Mouse (Mus musculus): Measurements from ENCODE around the gene Mapkapk2. TPM values are rescaled to one million over a fixed set of nuclear protein-coding genes. Genes with fewer than 3 reads are reported as not detected.

Mapkapk2 gene
- polyA plus RNA-seq, 1 experiment = 111 TPM

- Histone ChIP-seq H3K27ac (ENCODE audit: insufficient read depth, low read length) (no peak overlapping the region), H3K4me1 (ENCODE audit: control insufficient read depth, insufficient read depth, low read length) (peaks cover 27% of the 10 kb centered on the region), H3K4me3 (ENCODE audit: insufficient read depth, low read length) (no peak overlapping the region)
- TF ChIP-seq POLR2A (IDR thresholded peaks at IDR 0.05; ENCODE audit: low read depth, low read length) (no peak), CTCF (IDR thresholded peaks at IDR 0.05; ENCODE audit: borderline replicate concordance, insufficient read depth, low read length) (no peak)
These were observed 3.7 kb downstream of the Mapkapk2 start for GRCm38 (mm10) chr1:131093889-131094288.

DNA sequence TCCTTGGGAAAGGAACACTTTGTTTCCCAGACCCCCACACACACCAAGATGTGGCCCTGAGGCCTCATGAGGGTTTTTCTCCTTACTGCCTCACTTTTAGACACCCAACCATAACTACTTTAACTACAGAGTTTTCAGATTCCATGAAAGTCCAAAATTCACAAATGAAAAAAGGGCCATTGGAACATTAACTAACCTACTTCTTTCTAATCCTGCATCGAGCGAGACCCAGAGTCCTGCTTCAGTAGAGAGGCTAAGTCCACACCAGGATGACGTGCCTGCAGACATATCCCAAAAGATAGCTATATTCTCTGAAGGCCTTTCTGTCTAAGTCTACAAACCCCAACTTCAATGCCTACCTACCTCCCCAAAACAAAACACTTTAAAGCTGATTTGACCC, 4.8 kb downstream of the Mapkapk2 start:
- Histone ChIP-seq H3K4me1 (ENCODE audit: control insufficient read depth, insufficient read depth, low read length) (peaks cover 27% of the 10 kb centered on the region), H3K27ac (ENCODE audit: insufficient read depth, low read length) (no peak overlapping the region), H3K4me3 (ENCODE audit: insufficient read depth, low read length) (no peak overlapping the region)
- TF ChIP-seq POLR2A (IDR thresholded peaks at IDR 0.05; ENCODE audit: low read depth, low read length) (no peak), CTCF (IDR thresholded peaks at IDR 0.05; ENCODE audit: borderline replicate concordance, insufficient read depth, low read length) (no peak)

GRCm38 (mm10) chr1:131092173-131092572, 5.5 kb downstream of the Mapkapk2 start:
- Histone ChIP-seq H3K4me3 (ENCODE audit: insufficient read depth, low read length) (no peak overlapping the region), H3K4me1 (ENCODE audit: control insufficient read depth, insufficient read depth, low read length) (peaks cover 27% of the 10 kb centered on the region)
- TF ChIP-seq POLR2A (IDR thresholded peaks at IDR 0.05; ENCODE audit: low read depth, low read length) (no peak), CTCF (IDR thresholded peaks at IDR 0.05; ENCODE audit: borderline replicate concordance, insufficient read depth, low read length) (no peak)

GRCm38 (mm10) chr1:131091481-131091880, 6.1 kb downstream of the Mapkapk2 start:
- Histone ChIP-seq H3K4me1 (ENCODE audit: control insufficient read depth, insufficient read depth, low read length) (peaks cover 31% of the 10 kb centered on the region), H3K27ac (ENCODE audit: insufficient read depth, low read length) (no peak overlapping the region), H3K4me3 (ENCODE audit: insufficient read depth, low read length) (no peak overlapping the region)
- TF ChIP-seq CTCF (IDR thresholded peaks at IDR 0.05; ENCODE audit: borderline replicate concordance, insufficient read depth, low read length) = no peak
- no peak for TF ChIP-seq POLR2A (IDR thresholded peaks at IDR 0.05; ENCODE audit: low read depth, low read length)

More at GRCm38 (mm10) chr1:131092173-131092572, 5.5 kb downstream of the Mapkapk2 start:
- no peak overlapping the region for H3K27ac ChIP-seq (ENCODE audit: insufficient read depth, low read length)

DNA sequence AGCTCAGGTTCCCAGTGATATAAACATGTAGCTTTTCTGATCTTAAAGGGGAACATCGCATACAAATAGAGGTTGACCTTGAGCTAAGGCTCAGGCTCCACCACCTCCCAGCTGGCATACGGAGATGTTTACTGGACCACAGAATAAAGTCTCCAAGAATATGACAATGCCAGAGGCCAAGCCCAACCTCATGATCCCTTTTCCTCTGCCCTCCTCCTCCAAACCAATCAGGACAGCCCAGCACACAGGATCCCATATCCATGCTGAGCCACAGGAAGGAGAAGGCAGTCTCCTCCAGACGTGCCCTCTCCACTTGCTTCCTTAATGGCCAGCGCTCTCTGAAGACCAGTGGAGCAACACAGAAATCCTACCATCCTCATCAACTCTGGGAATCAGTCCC, 6.7 kb downstream of the Mapkapk2 start:
- H3K4me1 ChIP-seq (ENCODE audit: control insufficient read depth, insufficient read depth, low read length) = peaks cover 37% of the 10 kb centered on the region
- no peak overlapping the region for H3K4me3 ChIP-seq (ENCODE audit: insufficient read depth, low read length)
- TF ChIP-seq POLR2A (IDR thresholded peaks at IDR 0.05; ENCODE audit: low read depth, low read length) = no peak
- TF ChIP-seq CTCF (IDR thresholded peaks at IDR 0.05; ENCODE audit: borderline replicate concordance, insufficient read depth, low read length) = no peak
- H3K27ac ChIP-seq (ENCODE audit: insufficient read depth, low read length) = no peak overlapping the region

DNA sequence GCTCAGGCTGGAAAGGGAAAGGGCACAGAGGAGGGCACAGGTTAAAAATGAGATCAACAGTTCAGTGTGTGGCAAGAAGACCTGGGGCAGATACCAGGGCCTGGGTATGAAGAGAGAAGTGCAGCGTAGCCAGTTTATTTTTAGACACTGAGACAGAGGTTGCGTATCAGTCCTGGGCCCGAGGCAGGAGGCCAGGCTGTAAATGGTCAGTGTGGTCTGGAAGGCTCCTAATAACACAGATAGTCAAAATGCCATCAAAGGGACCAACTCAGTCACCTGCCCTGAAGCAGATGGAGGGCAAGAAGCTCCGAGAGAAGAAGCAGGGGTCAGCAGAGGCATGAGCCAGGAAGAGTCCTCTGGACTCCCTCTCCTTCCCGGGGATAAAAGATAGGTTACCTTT, 7.4 kb downstream of the Mapkapk2 start:
- peaks cover 37% of the 10 kb centered on the region for H3K4me1 ChIP-seq (ENCODE audit: control insufficient read depth, insufficient read depth, low read length)
- H3K4me3 ChIP-seq (ENCODE audit: insufficient read depth, low read length) = no peak overlapping the region
- H3K27ac ChIP-seq (ENCODE audit: insufficient read depth, low read length) = no peak overlapping the region
- TF ChIP-seq CTCF (IDR thresholded peaks at IDR 0.05; ENCODE audit: borderline replicate concordance, insufficient read depth, low read length) = no peak
- no peak for TF ChIP-seq POLR2A (IDR thresholded peaks at IDR 0.05; ENCODE audit: low read depth, low read length)

GRCm38 (mm10) chr1:131089525-131090127, 8.0 kb downstream of the Mapkapk2 start:
- no peak overlapping the region for H3K4me3 ChIP-seq (ENCODE audit: insufficient read depth, low read length)
- no peak overlapping the region for H3K27ac ChIP-seq (ENCODE audit: insufficient read depth, low read length)
- TF ChIP-seq POLR2A (IDR thresholded peaks at IDR 0.05; ENCODE audit: low read depth, low read length) (no peak), CTCF (IDR thresholded peaks at IDR 0.05; ENCODE audit: borderline replicate concordance, insufficient read depth, low read length) (no peak)
- peaks cover 40% of the 10 kb centered on the region for H3K4me1 ChIP-seq (ENCODE audit: control insufficient read depth, insufficient read depth, low read length)

- Histone ChIP-seq H3K27ac (ENCODE audit: insufficient read depth, low read length) (no peak overlapping the region), H3K4me1 (ENCODE audit: control insufficient read depth, insufficient read depth, low read length) (peaks cover 42% of the 10 kb centered on the region), H3K4me3 (ENCODE audit: insufficient read depth, low read length) (no peak overlapping the region)
- TF ChIP-seq POLR2A (IDR thresholded peaks at IDR 0.05; ENCODE audit: low read depth, low read length) (no peak), CTCF (IDR thresholded peaks at IDR 0.05; ENCODE audit: borderline replicate concordance, insufficient read depth, low read length) (no peak)
These were observed 9.1 kb downstream of the Mapkapk2 start for GRCm38 (mm10) chr1:131088547-131088946.

- Histone ChIP-seq H3K27ac (ENCODE audit: insufficient read depth, low read length) (no peak overlapping the region), H3K4me1 (ENCODE audit: control insufficient read depth, insufficient read depth, low read length) (peaks cover 54% of the 10 kb centered on the region), H3K4me3 (ENCODE audit: insufficient read depth, low read length) (no peak overlapping the region)
- no peak for TF ChIP-seq POLR2A (IDR thresholded peaks at IDR 0.05; ENCODE audit: low read depth, low read length)
- no peak for TF ChIP-seq CTCF (IDR thresholded peaks at IDR 0.05; ENCODE audit: borderline replicate concordance, insufficient read depth, low read length)
These were observed 10.7 kb downstream of the Mapkapk2 start for GRCm38 (mm10) chr1:131086907-131087306.

GRCm38 (mm10) chr1:131085957-131086739, 11.5 kb downstream of the Mapkapk2 start:
- Histone ChIP-seq H3K27ac (ENCODE audit: insufficient read depth, low read length) (no peak overlapping the region), H3K4me1 (ENCODE audit: control insufficient read depth, insufficient read depth, low read length) (peaks cover 59% of the 10 kb centered on the region), H3K4me3 (ENCODE audit: insufficient read depth, low read length) (no peak overlapping the region)
- TF ChIP-seq CTCF (IDR thresholded peaks at IDR 0.05; ENCODE audit: borderline replicate concordance, insufficient read depth, low read length) = no peak
- no peak for TF ChIP-seq POLR2A (IDR thresholded peaks at IDR 0.05; ENCODE audit: low read depth, low read length)
